Mouse (Mus musculus) R1 (cell line): ENCODE results near the gene Cep170b.

Experiments used
- DNase-seq: peaks from one replicate; pipeline ENCODE4 v3.0.0-alpha.2; 2018; ENCODE audit warnings: low read depth, low spot score

The Cep170b gene

GRCm38 (mm10) chr12:112720216-112720615 is at the start of gene Cep170b:
Gene Cep170b, plus strand, starts transcription at chr12:112720455.
- no peak for DNase-seq

DNA sequence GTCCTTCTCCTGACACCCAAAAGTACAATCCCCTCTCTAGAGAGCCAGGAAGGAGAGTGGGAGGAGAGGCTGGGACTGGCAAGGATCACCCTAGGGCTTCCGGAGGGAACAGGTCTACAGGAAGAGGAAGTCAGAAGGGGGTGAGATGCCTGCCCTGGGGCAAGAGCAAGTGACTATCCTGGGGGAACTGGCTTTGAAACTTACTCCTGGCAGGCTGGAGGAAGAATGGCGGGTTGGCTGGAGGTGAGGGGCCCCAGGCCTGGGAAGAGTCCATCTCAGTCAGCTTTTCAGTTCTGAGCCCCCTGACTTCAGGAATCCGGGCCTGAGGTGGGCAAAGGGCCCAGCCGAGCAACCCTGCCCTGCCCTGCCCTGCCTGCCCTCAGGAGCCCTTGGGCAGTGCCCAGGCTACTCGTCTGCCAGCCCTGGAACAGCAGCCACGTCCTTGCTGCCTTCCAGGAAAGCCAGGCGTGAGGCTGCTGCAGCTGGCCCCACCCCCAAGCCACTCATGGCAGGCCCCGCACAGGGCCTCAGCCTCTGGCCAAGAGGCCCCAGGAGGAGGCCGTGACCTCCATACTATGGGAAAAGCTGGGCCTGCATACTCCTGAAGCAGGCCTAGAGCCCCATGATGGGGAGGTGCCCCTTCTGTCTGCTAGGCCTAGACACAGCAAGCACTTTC is 49.4 kb upstream of the Cep170b start:
- DNase-seq, result no peak

DNA sequence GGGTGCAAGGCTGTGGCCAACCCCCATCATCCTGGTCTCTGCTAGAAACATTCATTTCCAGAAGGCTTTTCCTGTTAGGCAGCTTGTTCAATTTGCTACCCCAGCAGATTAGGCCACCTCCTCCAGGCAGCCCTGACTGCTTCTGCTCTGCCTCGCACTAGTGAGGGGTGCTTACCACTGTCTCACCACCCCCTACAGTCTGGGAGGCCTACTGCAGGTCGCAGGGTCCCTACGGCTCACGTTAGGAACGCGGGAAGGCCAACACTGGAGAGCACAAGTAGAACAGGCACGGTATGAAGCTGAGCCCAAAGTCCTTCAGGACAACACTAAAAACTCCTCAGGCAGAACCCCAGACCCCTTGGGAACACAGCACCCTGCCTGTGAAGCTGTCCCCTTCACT is 48.4 kb upstream of the Cep170b start:
- DNase-seq, result peak; percentile 80

- DNase-seq, result peak; percentile 52
Observed at GRCm38 (mm10) chr12:112672744-112673575, 47.3 kb upstream of the Cep170b start.

GRCm38 (mm10) chr12:112673576-112674091 is 46.6 kb upstream of the Cep170b start:
- no peak for DNase-seq

DNA sequence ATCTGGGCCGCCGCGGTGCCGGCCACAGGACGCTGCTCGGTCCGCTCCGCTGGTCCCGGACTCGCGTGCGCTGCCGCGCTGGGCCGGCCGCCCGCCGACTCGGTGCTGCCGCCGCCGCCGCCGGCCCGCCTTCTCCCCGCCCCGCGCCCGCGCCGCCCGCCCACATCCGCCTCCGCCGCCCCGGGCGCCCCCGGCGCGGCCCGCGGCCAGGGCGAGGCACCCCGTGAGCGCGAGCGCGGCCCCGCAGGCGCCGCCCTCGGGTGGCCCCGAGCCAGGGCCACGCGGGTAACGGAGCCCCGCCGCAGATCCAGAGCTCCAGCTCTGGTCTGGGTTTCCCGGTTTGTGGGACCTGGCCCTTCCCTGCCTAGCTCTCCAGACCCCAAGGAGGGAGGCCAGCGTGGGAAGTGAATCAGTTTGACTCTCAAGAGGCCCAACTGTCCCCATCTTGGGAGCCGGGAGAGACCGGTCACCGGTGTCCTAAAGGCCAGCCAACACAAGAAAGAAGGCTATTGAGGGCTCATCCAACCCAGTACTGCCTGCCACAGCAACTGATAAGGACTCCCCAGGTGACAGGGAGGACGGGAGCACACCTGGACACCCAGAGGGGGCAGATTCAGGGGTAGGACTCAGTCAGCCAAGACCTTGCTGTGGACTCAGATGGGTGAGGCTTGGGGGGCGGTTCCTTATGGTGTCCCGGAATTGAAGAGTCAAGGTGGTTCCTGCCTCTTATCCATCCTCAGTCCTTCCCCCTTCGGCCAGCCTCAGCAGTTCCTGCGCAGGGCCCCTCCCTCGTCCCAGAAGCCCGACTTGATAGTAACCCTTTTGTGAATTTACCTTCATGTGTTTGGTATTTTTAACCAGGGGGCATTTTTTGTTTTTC is 45.9 kb upstream of the Cep170b start, which contains the start of gene Akt1:
Gene Akt1 (minus strand): TSS at position 753 of the 880 bp plus-strand sequence.
- DNase-seq, result peak; percentile 64

- DNase-seq, result peak; percentile 96
Observed at GRCm38 (mm10) chr12:112675245-112676035, 44.8 kb upstream of the Cep170b start.

GRCm38 (mm10) chr12:112677076-112677475 is 43.2 kb upstream of the Cep170b start:
- DNase-seq, result no peak

DNA sequence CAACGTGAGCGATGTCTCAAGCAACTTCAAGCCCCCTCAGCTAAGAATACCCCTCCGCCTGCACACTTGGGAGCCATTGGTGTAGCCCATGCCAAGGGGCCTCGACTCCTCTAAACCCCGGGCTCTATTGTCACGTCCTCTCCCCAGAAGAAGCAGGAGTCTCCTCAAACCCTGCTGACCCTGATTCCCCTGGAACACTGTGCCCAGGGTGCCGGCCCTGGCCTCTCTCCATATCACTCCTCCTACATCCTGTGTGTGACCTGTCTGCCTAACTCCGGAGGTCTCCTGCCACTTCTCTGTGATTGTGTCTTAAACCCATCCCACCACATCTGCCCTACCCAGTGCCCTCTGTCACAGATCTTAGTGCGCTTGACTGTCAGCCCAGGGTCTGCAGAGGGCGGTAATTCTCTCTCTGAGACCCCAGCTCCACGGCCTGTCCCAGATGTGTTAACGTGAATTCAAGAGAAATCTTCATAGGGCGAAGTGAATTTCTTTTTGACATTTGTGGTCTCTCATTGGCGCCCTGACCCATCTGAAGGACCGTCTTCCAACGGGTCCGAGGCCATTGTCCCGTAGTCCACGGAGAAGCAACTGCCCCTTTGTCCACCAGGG is 42.2 kb upstream of the Cep170b start:
- DNase-seq, result no peak

DNA sequence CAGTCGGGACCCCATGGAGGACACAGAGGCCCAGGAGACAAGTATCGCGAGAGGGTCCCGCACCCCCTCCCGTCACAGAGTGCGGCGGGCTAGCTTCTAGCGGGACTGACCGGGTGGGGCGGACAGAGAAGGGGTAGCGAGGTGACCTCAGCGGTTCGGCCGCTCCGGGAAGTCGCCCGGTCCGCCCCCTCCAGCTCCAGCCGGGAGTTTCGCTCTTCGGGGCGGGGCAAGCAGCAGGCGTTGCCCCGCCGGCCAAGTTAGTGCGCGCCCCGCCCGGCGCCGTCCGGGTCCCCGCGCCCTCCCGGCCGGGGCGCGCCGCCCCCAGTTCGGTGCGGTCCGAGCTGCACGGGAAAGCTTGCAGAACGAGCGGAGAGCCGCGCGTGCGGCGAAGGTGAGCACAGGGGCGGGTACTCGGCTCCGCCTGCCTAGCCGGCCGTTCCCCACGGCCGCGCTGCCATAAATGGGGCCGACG is 41.7 kb upstream of the Cep170b start, which contains the start of gene Zbtb42:
Gene Zbtb42 (plus strand): TSS at position 274 of the 472 bp plus-strand sequence.
- peak; percentile 44 for DNase-seq

- DNase-seq, result peak; percentile 53
Observed at GRCm38 (mm10) chr12:112679027-112679996, 40.9 kb upstream of the Cep170b start.

DNA sequence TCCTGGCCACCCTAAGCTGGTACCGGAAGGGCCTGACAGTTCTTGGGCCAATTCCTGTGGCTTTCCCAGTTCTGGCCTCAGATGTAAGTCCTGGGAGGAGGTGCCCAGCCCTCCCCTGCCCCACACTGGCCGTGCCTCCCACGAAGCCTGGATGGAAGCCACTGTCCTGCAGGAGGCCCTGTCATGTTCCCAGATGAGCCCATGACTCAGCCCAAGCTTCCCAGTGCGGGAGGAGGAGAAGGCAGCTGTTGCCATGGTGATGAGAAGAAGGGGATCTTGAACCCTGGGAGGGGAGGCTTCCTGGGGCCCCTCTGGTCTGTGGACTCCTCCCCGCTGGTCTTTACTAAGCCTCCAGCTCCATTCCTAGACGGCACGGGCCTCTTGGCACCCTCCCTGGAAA is 36.9 kb upstream of the Cep170b start:
- peak; percentile 49 for DNase-seq

DNA sequence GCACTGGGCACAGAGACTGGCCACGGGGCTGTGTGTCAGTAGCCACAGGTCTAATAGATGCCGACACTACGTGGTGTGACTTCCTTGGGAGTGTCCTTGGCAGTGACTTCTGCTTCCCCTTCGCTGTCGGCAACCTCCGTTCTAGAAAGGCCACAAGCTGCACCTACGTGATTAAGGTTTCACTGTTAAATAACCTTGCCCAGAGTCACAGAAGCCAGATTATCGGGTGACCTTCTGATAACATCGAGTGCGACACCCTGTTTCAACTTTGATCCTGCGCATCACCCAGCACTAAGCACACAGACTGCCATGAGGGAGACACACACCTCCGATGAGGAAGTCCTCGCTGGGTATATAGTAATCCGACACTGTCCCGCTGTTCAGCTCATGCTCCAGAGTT is 31.8 kb upstream of the Cep170b start:
- DNase-seq, result no peak

DNA sequence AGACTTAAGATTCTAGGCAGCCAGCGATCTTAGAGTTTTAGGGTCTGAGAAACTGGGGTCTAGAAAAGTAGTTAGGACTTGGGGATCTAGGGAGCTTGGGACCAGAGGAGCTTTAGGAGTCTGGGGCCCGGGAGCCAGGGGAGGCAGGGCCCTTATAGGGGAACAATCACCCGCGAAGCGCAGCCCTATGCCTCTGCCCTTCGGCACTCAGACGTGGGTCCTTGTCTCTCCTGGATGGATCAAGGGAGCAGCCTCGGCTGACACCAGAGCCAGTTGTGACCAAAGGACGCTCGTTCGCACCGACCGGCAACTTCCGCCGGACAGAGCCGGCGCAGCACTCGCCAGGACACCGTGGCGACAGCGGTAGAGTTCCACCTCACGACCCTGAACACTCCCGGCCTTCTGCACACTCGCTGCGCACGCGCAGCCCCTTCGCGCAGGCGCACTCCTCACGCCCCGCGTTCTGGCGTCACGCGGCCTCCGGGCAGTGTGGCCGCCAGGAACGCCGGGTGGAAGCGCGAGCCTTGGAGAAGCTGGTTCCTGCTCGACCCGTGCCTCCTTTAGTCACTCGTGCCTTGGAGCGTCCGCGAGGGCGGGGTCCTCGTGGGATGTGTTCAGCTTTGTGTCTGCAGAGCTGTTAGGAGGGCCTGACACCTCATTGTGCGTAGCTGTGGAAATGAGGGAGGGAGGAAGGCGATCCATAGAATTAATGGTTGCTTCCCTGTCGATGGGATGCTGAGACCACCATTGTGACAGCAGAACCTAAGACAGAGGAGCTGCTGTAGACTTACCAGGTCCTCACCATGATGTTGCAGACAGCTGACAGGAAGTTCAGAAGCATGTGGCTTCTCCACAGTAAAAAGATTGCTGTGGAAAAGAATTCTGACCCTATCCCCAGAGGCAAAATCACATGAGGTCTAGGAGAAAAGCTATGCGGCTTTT is 26.8 kb upstream of the Cep170b start:
- DNase-seq, result peak; percentile 89

GRCm38 (mm10) chr12:112694127-112694475 is 26.2 kb upstream of the Cep170b start:
- no peak for DNase-seq

- no peak for DNase-seq
Observed at GRCm38 (mm10) chr12:112696806-112697425, 23.3 kb upstream of the Cep170b start.

DNA sequence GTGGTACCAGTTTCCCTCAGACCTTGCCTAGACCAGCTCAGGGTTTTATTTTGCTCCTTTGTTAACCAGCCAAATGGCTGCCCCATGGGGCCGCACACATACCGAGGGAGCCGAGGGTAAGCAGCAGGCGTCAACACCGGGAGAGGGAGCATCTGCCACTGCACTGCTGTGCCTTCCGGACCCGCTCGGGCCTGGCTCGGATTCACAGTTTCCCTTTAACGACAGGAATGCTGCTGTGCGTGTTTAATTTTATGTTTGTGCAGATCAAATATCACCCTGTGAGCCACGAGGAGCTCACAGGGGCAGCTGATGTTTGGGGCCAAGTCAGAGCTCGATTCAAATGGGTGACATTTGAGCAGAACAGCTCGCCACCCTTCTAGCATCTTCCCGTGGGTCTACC is 19.7 kb upstream of the Cep170b start:
- DNase-seq, result no peak
